Mouse (Mus musculus): ENCODE results near the gene Hsp90aa1.

DNA sequence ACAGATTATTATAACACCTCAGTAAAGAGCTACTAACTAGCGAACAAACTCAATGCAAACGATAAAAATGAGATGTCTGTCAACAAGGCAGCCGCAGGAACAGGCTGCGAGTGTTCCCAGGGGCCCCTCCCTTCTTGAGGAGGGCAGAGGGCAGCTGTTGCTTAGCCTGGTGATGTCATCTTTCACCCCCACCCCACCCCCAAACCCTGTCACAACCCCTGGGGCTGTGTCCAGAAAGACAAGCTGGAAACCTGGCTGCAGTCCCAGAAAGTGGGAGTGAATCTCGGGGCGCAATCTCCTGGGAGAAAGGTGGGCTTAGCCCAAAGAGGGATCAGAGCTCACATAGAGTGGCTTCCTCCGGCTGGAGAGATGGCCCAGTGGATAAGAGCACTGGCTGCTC is 21.3 kb downstream of the Hsp90aa1 start:
- TF ChIP-seq CTCF (IDR thresholded peaks at IDR 0.05; ENCODE audit: control insufficient read depth, insufficient read depth, low read length) (no peak), POLR2A (IDR thresholded peaks at IDR 0.05; ENCODE audit: borderline replicate concordance, control insufficient read depth, low read depth, low read length) (no peak)

All from bone marrow, adult 2 months (tissue).